Comparison of ENCODE assay signal across 8 mouse cellular contexts in genomic region chr11:100969189-100969743, GRCm38 (mm10). TPM values are rescaled to one million over a fixed set of nuclear protein-coding genes. Genes with fewer than 3 reads are reported as not detected.
A peak's percentile ranks its signal among the peaks of the same experiment; 100 is the strongest.
DNase-seq lines count a peak whose midpoint lies in the region; ATAC-seq and TF ChIP-seq lines count a peak whose summit lies in the region.

No protein-coding gene starts in this region.

- no peak for TF ChIP-seq CTCF in hindbrain, postnatal 0 days (IDR thresholded peaks at IDR 0.05; ENCODE audit: low read depth)

- no peak overlapping the region for H3K27ac ChIP-seq in forebrain, embryonic 12.5 days
- H3K27ac ChIP-seq in hindbrain, postnatal 0 days = no peak overlapping the region; the same call in 1 of the 2 replicates
- H3K27ac ChIP-seq in macrophage = no peak overlapping the region

- H3K79me2 ChIP-seq in macrophage (ENCODE audit: inconsistent target) = no peaks in the 10 kb centered on the region

- peaks cover 18% of the 10 kb centered on the region for H3K4me1 ChIP-seq in forebrain, embryonic 12.5 days
- H3K4me1 ChIP-seq in hindbrain, postnatal 0 days (ENCODE audit: insufficient read depth, low read length) = peaks cover 12% of the 10 kb centered on the region

- peak; percentile 16 for DNase-seq in thymus, postnatal 14 days
- DNase-seq in thymus, postnatal 10 days (ENCODE audit: low spot score in 2 of 2) = no peak
- no peak for DNase-seq in hindbrain, postnatal 0 days (ENCODE audit: low spot score)
- DNase-seq in spleen, postnatal 14 days (ENCODE audit: low spot score in 2 of 2) = no peak
- DNase-seq in thymus, postnatal 25 days = no peak

- H3K9ac ChIP-seq in forebrain, embryonic 12.5 days = no peak overlapping the region
- peak overlapping the region; percentile 54 for H3K9ac ChIP-seq in hindbrain, postnatal 0 days (replicated peaks; ENCODE audit: low read length)

- H3K4me2 ChIP-seq in forebrain, embryonic 12.5 days = peak overlapping the region; percentile 52
- peak overlapping the region; percentile 67 for H3K4me2 ChIP-seq in hindbrain, postnatal 0 days (ENCODE audit: low read depth, low read length)

- no peaks in the 10 kb centered on the region for H3K36me3 ChIP-seq in forebrain, embryonic 12.5 days (replicated peaks)
- no peaks in the 10 kb centered on the region for H3K36me3 ChIP-seq in hindbrain, postnatal 0 days (ENCODE audit: insufficient read depth, low read length)
- no peaks in the 10 kb centered on the region for H3K36me3 ChIP-seq in macrophage (ENCODE audit: inconsistent target)

- no peaks in the 10 kb centered on the region for H3K9me3 ChIP-seq in forebrain, embryonic 12.5 days
- H3K9me3 ChIP-seq in hindbrain, postnatal 0 days (ENCODE audit: low read length) = no peaks in the 10 kb centered on the region

- H3K27me3 ChIP-seq in forebrain, embryonic 12.5 days = peaks cover 96% of the 10 kb centered on the region
- peaks cover 44% of the 10 kb centered on the region for H3K27me3 ChIP-seq in hindbrain, postnatal 0 days (ENCODE audit: insufficient read depth, low read length)

- H3K4me3 ChIP-seq in forebrain, embryonic 12.5 days (replicated peaks) = peak overlapping the region; percentile 39
- H3K4me3 ChIP-seq in hindbrain, postnatal 0 days (ENCODE audit: low read length) = peak overlapping the region; percentile 43
- peak overlapping the region; percentile 22; the same call in 1 of the 2 replicates for H3K4me3 ChIP-seq in macrophage (ENCODE audit: inconsistent target)

- WGBS in forebrain, embryonic 12.5 days = 6% methylated on average over 32 of the region's 35 CpGs
- WGBS in hindbrain, postnatal 0 days = 10% methylated on average over 35 of the region's 35 CpGs
- WGBS in macrophage (ENCODE audit: missing documents) = 18% methylated on average over 21 of the region's 35 CpGs

- no peak for ATAC-seq in forebrain, embryonic 12.5 days (ENCODE audit: low FRiP score)
- no peak for ATAC-seq in hindbrain, postnatal 0 days
- ATAC-seq in megakaryocyte-erythroid progenitor cell, adult 5-6 weeks (replicated peaks; ENCODE audit: low FRiP score, low TSS enrichment, poor library complexity, severe bottlenecking) = no peak

RNA-seq across cellular contexts. Expression of gene Cavin1, which starts 1.4 kb away (rescaled TPM):
- 29.9 and 35.6 TPM in 2 replicates for polyA plus RNA-seq in forebrain, embryonic 12.5 days (2016; fragmentation: Nextera tagmentation; extraction: Ambion mirVana)
- total RNA-seq in hindbrain, postnatal 0 days (2014; rRNA removed) = 19.7 and 26.3 TPM in 2 replicates
- 48.6 and 50.2 TPM in 2 replicates for polyA plus RNA-seq in hindbrain, postnatal 0 days (2015; fragmentation: Nextera tagmentation; extraction: Ambion mirVana)
- 10 to 100 TPM in 1 of 26 experiments, 1 to 10 TPM in 2, under 1 TPM in 10, not detected in 13; 0.19 to 28.7 (median 0.31) TPM for total RNA-seq in macrophage (2018; cell fraction: chromatin; rRNA removed)
- total RNA-seq in macrophage (2018; cell fraction: cytosol; rRNA removed) = 1 to 10 TPM in 8 of 26 experiments, under 1 TPM in 16, not detected in 2; 0.06 to 2.1 (median 0.74) TPM
- total RNA-seq in macrophage (2018; cell fraction: nucleus; rRNA removed) = 1 to 10 TPM in 2 of 26 experiments, under 1 TPM in 16, not detected in 8; 0.11 to 6.1 (median 0.50) TPM
- 0.35 to 1.1 TPM (median 0.93 TPM) in 3 replicates for polyA plus RNA-seq in macrophage (2018)
- 2.4 and 3.7 TPM in 2 replicates for total RNA-seq in megakaryocyte-erythroid progenitor cell, adult 5-6 weeks (2014; fragmentation: Nextera tagmentation)
- total RNA-seq in megakaryocyte-erythroid progenitor cell, adult 5-6 weeks (2017) = 3.8 and 6.1 TPM in 2 replicates

RNA-seq across cellular contexts. Expression of gene Stat3, which starts 29.9 kb away (rescaled TPM):
- 30.8 and 34.1 TPM in 2 replicates for polyA plus RNA-seq in forebrain, embryonic 12.5 days (2016; fragmentation: Nextera tagmentation; extraction: Ambion mirVana)
- 49.7 and 56.2 TPM in 2 replicates for total RNA-seq in hindbrain, postnatal 0 days (2014; rRNA removed)
- polyA plus RNA-seq in hindbrain, postnatal 0 days (2015; fragmentation: Nextera tagmentation; extraction: Ambion mirVana) = 41.4 and 43.4 TPM in 2 replicates
- 100 to 1,000 TPM; 112 to 644 (median 259) TPM for total RNA-seq in macrophage (2018; cell fraction: chromatin; rRNA removed)
- total RNA-seq in macrophage (2018; cell fraction: cytosol; rRNA removed) = 100 to 1,000 TPM in 6 of 26 experiments, 10 to 100 TPM in 20; 55.8 to 122 (median 79.2) TPM
- 100 to 1,000 TPM in 22 of 26 experiments, 10 to 100 TPM in 4; 80.4 to 475 (median 153) TPM for total RNA-seq in macrophage (2018; cell fraction: nucleus; rRNA removed)
- polyA plus RNA-seq in macrophage (2018) = 44.1 to 73.6 TPM (median 66.6 TPM) in 3 replicates
- total RNA-seq in megakaryocyte-erythroid progenitor cell, adult 5-6 weeks (2014; fragmentation: Nextera tagmentation) = 16.7 and 20.2 TPM in 2 replicates
- 20.3 and 50.3 TPM in 2 replicates for total RNA-seq in megakaryocyte-erythroid progenitor cell, adult 5-6 weeks (2017)

RNA-seq across cellular contexts. Expression of gene Atp6v0a1, which starts 40.0 kb away (rescaled TPM):
- polyA plus RNA-seq in forebrain, embryonic 12.5 days (2016; fragmentation: Nextera tagmentation; extraction: Ambion mirVana) = 48.9 and 54.9 TPM in 2 replicates
- total RNA-seq in hindbrain, postnatal 0 days (2014; rRNA removed) = 213 and 222 TPM in 2 replicates
- polyA plus RNA-seq in hindbrain, postnatal 0 days (2015; fragmentation: Nextera tagmentation; extraction: Ambion mirVana) = 162 and 181 TPM in 2 replicates
- total RNA-seq in macrophage (2018; cell fraction: chromatin; rRNA removed) = 1,000 to 10,000 TPM in 9 of 26 experiments, 100 to 1,000 TPM in 17; 293 to 1,463 (median 608) TPM
- total RNA-seq in macrophage (2018; cell fraction: cytosol; rRNA removed) = 100 to 1,000 TPM; 133 to 452 (median 273) TPM
- 1,000 to 10,000 TPM in 2 of 26 experiments, 100 to 1,000 TPM in 24; 288 to 1,115 (median 481) TPM for total RNA-seq in macrophage (2018; cell fraction: nucleus; rRNA removed)
- polyA plus RNA-seq in macrophage (2018) = 190 to 331 TPM (median 319 TPM) in 3 replicates
- total RNA-seq in megakaryocyte-erythroid progenitor cell, adult 5-6 weeks (2014; fragmentation: Nextera tagmentation) = 65.0 and 67.0 TPM in 2 replicates
- total RNA-seq in megakaryocyte-erythroid progenitor cell, adult 5-6 weeks (2017) = 32.0 and 71.5 TPM in 2 replicates

Comparison
In these comparisons a context has a peak if more than half of its experiments do, and no peak if none do; other contexts are left out.
1. RNA of gene Cavin1, which starts 1.4 kb away (polyA plus RNA-seq): 48.6 to 50.2 TPM in hindbrain, postnatal 0 days and 29.9 to 35.6 TPM in forebrain, embryonic 12.5 days; 0.35 to 1.1 TPM in macrophage; every median in the first group is over 10 times any median in the second.
2. Peak in every context shown above with its lines, with median percentiles within 50 percentile points of each other: H3K4me3 ChIP-seq.